Mouse (Mus musculus): Measurements from ENCODE around the gene Fam24a. TPM values are rescaled to one million over a fixed set of nuclear protein-coding genes. Genes with fewer than 3 reads are reported as not detected.

Gene Fam24a
- polyA plus RNA-seq (2017; shearing (Covaris generic)): not detected

GRCm38 (mm10) chr7:131333564-131333963 is at the start of gene Fam24a:
Gene Fam24a, plus strand, starts transcription at chr7:131333864.

GRCm38 (mm10) chr7:131322192-131322591 is 11.5 kb upstream of the Fam24a start, which contains the start of gene Cuzd1:
Gene Cuzd1, minus strand, starts transcription at chr7:131322292.

GRCm38 (mm10) chr7:131329416-131329815 is 4.2 kb upstream of the Fam24a start, which contains the start of gene Fam24b:
Gene Fam24b, minus strand, starts transcription at chr7:131329516.

GRCm38 (mm10) chr7:131362615-131363300 is 29.1 kb downstream of the Fam24a start, which contains the start of gene 2310057M21Rik:
Gene 2310057M21Rik, minus strand, starts transcription at chr7:131362759.

GRCm38 (mm10) chr7:131370648-131371469 is 37.2 kb downstream of the Fam24a start, which contains the start of gene Pstk:
Gene Pstk, plus strand, starts transcription at chr7:131371141.

Other genes with a start within 250 kb of the Fam24a start
- not detected for gene 4933402N03Rik, start 187.6 kb upstream of the Fam24a start, polyA plus RNA-seq (2017; shearing (Covaris generic))
- gene 5430419D17Rik, start 159.5 kb upstream of the Fam24a start, polyA plus RNA-seq (2017; shearing (Covaris generic)): not detected
- not detected for gene Cuzd1, start 11.6 kb upstream of the Fam24a start, polyA plus RNA-seq (2017; shearing (Covaris generic))
- gene Fam24b, start 4.3 kb upstream of the Fam24a start, polyA plus RNA-seq (2017; shearing (Covaris generic)): not detected
- 17.7 TPM for gene 2310057M21Rik, start 28.9 kb downstream of the Fam24a start, polyA plus RNA-seq (2017; shearing (Covaris generic))
- 29.8 TPM for gene Pstk, start 37.3 kb downstream of the Fam24a start, polyA plus RNA-seq (2017; shearing (Covaris generic))
- 32.9 TPM for gene Ikzf5, start 76.7 kb downstream of the Fam24a start, polyA plus RNA-seq (2017; shearing (Covaris generic))
- gene Acadsb, start 76.7 kb downstream of the Fam24a start, polyA plus RNA-seq (2017; shearing (Covaris generic)): 29.2 TPM
- gene Hmx3, start 209.0 kb downstream of the Fam24a start, polyA plus RNA-seq (2017; shearing (Covaris generic)): not detected
- gene Hmx2, start 214.9 kb downstream of the Fam24a start, polyA plus RNA-seq (2017; shearing (Covaris generic)): not detected
- 149 TPM for gene Bub3, start 226.4 kb downstream of the Fam24a start, polyA plus RNA-seq (2017; shearing (Covaris generic))